Mouse (Mus musculus) 3T3-L1 (cell line): ENCODE results near the gene Amz2.

Source experiments
- DNase-seq: peaks from one replicate; pipeline ENCODE4 v3.0.0-alpha.2; 2015; ENCODE audit warnings: low read depth, low spot score

Gene Amz2

GRCm38 (mm10) chr11:109425392-109426271 is at the start of gene Amz2:
Gene Amz2, plus strand, starts transcription at chr11:109425946.
- peak; percentile 99 for DNase-seq

- DNase-seq: no peak
Observed at GRCm38 (mm10) chr11:109376484-109377143, 49.1 kb upstream of the Amz2 start.

- DNase-seq: no peak
Observed at GRCm38 (mm10) chr11:109377477-109377876, 48.3 kb upstream of the Amz2 start.

GRCm38 (mm10) chr11:109378051-109378450 is 47.7 kb upstream of the Amz2 start:
- DNase-seq: no peak

GRCm38 (mm10) chr11:109380662-109381061 is 45.1 kb upstream of the Amz2 start:
- DNase-seq: no peak

- no peak for DNase-seq
Observed at GRCm38 (mm10) chr11:109385296-109385695, 40.5 kb upstream of the Amz2 start.

GRCm38 (mm10) chr11:109389046-109389445 is 36.7 kb upstream of the Amz2 start:
- no peak for DNase-seq

- peak; percentile 59 for DNase-seq
Observed at GRCm38 (mm10) chr11:109391200-109391599, 34.5 kb upstream of the Amz2 start.

GRCm38 (mm10) chr11:109391760-109392159 is 34.0 kb upstream of the Amz2 start:
- no peak for DNase-seq

- no peak for DNase-seq
Observed at GRCm38 (mm10) chr11:109392601-109393000, 33.1 kb upstream of the Amz2 start.

GRCm38 (mm10) chr11:109394758-109395157 is 31.0 kb upstream of the Amz2 start:
- no peak for DNase-seq

- DNase-seq: no peak
Observed at GRCm38 (mm10) chr11:109395291-109395690, 30.5 kb upstream of the Amz2 start.

GRCm38 (mm10) chr11:109406431-109406830 is 19.3 kb upstream of the Amz2 start:
- DNase-seq: no peak

GRCm38 (mm10) chr11:109410197-109410980 is 15.4 kb upstream of the Amz2 start:
- no peak for DNase-seq

GRCm38 (mm10) chr11:109413617-109414016 is 12.1 kb upstream of the Amz2 start, which contains the start of gene 9930022D16Rik:
Gene 9930022D16Rik, plus strand, starts transcription at chr11:109413917.
- DNase-seq: peak; percentile 6

GRCm38 (mm10) chr11:109414802-109415201 is 10.9 kb upstream of the Amz2 start:
- DNase-seq: no peak

GRCm38 (mm10) chr11:109416709-109417420 is 8.9 kb upstream of the Amz2 start:
- no peak for DNase-seq

GRCm38 (mm10) chr11:109417472-109418040 is 8.2 kb upstream of the Amz2 start:
- no peak for DNase-seq

- DNase-seq: no peak
Observed at GRCm38 (mm10) chr11:109419461-109419860, 6.3 kb upstream of the Amz2 start.

- DNase-seq: no peak
Observed at GRCm38 (mm10) chr11:109419961-109420566, 5.7 kb upstream of the Amz2 start.

- DNase-seq: no peak
Observed at GRCm38 (mm10) chr11:109420567-109420962, 5.2 kb upstream of the Amz2 start.
